Mouse (Mus musculus) frontal cortex, postnatal 14 days (tissue): Measurements from ENCODE around the gene Fnbp1l.

Experiments
- DNase-seq, 2 experiments: peaks; one replicate each; pipeline ENCODE4 v3.0.0; 2022; ENCODE audit warnings: low spot score in 2 of 2

Fnbp1l gene

DNA sequence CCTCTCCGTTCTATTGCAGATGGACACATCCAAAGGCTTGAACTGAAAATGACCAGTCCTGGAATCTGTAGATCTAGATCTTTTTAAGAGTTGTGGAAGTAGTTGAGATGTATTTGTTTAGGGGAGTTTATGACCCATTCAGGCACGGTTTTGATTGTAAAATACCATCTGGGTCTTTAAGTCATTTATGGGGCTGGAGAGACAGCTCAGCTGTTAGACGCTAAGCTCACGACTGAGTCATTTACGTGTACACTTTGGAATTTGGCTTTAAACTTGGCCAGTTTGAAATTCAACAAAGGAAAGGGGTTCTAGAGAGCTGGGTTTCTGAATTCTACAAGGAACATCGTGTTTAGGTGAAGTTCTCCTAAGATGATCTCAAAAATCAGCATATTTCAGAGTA, 124.8 kb downstream of the Fnbp1l start:
- no peak for DNase-seq

DNA sequence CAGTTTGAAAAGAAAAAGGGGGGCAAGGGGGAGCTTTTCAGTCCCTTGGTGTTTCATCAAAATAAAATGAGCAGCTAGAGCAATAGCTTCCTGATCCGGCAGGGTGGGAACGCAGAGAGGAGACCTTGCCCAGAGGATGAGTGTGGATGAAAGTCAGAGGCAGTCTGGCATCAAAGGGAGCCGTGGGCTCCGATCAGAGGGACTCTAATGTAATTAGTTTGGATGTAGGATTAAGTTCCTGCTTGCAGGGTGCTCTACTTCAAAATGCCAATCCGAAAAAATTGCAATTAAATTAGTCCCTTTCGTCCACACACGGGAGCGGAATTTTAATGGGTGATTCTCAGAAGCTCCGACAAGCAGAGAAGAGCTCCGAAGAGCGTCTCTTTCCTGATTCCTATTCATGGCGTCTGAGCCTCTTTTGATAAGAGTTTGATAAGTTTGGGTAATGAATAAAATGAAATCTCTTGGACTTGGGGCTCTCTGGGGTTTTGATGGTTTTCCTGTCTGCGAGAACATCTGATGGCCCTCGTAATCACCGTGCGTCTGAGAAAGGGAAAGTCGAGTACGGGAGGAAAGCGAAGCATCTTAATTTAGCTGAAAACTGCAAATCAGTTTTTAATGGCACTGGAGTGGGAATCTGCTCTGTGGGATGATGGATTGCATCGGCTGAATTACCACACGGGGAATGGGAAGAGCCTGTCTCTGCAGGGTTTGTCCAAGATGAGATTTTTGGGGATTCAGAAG, 126.5 kb downstream of the Fnbp1l start:
- no peak for DNase-seq

DNA sequence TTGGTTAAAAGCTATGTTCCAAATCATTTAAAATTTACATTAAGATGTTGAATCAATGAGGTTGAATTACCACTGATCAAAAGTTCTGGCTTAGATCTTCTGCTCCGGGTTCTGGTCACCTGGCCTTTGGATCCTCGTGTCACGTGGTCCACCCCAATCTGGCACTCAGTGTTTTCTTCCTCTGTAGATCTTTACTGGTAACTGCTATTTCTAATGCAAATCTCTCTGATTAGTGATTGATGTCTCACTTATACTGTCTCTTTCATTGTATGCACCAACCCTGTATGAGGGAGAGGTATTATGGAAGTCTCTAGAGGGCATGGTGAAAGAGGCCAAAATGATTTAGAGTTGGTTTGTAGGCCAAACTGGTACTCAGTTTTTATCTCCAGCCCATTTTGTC, 127.5 kb downstream of the Fnbp1l start:
- DNase-seq: no peak

DNA sequence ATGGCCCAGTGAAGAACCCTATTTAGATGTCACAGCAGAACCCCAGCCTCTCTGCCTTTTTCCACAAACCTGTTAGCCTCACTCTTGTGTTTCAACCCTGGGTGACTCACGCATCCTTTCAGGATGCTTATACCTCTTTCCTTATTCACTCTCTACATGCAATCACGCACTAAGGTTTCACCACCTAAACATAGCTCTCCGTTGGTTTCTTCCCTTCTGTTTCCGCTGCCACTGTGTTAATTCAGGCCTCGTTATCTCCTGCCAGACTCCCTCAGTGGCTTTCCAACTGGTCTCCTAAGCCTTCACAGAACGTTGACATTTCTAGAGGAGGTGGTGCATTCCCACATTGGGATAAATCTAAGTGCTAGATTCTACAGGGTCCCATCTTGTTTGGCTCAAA, 128.9 kb downstream of the Fnbp1l start:
- no peak for DNase-seq
